Mouse (Mus musculus): ENCODE results near the gene Naa25.

DNA sequence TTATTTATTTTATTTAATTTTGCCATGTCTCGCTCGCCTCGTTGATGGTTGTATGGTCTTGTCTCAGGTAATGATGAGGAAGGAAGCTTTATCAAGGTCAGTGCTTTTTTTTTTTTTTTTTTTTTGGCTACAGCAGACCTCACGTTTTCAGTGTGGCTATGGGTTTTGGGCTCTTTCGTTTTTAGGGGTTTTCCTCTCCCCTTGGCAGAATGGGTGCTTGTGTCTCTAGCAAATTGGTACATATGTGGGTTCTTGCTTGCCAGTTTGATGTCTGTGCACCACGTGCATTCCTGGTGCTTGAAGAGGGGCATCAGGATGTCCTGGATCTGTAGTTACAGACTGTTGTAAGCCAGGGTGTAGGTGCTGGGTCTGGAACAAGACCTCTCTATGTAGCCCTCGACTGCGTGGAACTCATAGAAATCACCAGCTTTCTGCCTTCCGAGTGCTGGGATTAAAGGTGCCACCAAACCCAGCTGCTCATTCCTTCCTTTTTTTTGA, 1.3 kb downstream of the Naa25 start:
- TF ChIP-seq POLR2A (IDR thresholded peaks at IDR 0.05; ENCODE audit: low read depth, low read length) (no peak), CTCF (conservative IDR thresholded peaks at IDR 0.05; ENCODE audit: insufficient read depth, insufficient read length, low read depth, low read length) (no peak)

Data from kidney, adult 2 months (tissue).